Mouse (Mus musculus) midbrain, embryonic 16.5 days (tissue): ENCODE data around the gene Iah1. TPM values are rescaled to one million over a fixed set of nuclear protein-coding genes. Genes with fewer than 3 reads are reported as not detected.

Experiments used
- ATAC-seq: fragments of 200-750 bp; cut with Nextera tagmentation; 2 replicates; pipeline ENCODE4 v1.8.0; 2017; ENCODE audit warnings: moderate TSS enrichment
- H3K27ac ChIP-seq: fragments of 300-500 bp; sonication (generic); 2 replicates; pipeline ENCODE4 v1.5.1; 2014; ENCODE audit warnings: mild to moderate bottlenecking, low read length, mixed read lengths
- H3K27me3 ChIP-seq: fragments of 300-500 bp; sonication (generic); 2 replicates; pipeline ENCODE4 v1.6.1; 2014; ENCODE audit warnings: low read depth, low read length, mixed read lengths; ENCODE audit not compliant: control insufficient read depth, insufficient read depth
- H3K36me3 ChIP-seq: fragments of 300-500 bp; sonication (generic); 2 replicates; pipeline ENCODE4 v1.6.1; 2014; ENCODE audit warnings: mild to moderate bottlenecking, low read length, moderate library complexity, mixed read lengths; ENCODE audit not compliant: control insufficient read depth, insufficient read depth
- H3K4me1 ChIP-seq: fragments of 300-500 bp; sonication (generic); 2 replicates; pipeline ENCODE4 v1.6.1; 2014; ENCODE audit warnings: mild to moderate bottlenecking, low read length, mixed read lengths; ENCODE audit not compliant: control insufficient read depth, insufficient read depth
- H3K4me2 ChIP-seq: fragments of 300-500 bp; sonication (generic); 2 replicates; pipeline ENCODE4 v1.6.1; 2014; ENCODE audit warnings: mild to moderate bottlenecking, low read length, mixed read lengths
- H3K4me3 ChIP-seq: fragments of 300-500 bp; sonication (generic); 2 replicates; pipeline ENCODE4 v1.5.1; 2014; ENCODE audit warnings: low read depth, mild to moderate bottlenecking, low read length, moderate library complexity, mixed read lengths
- H3K9ac ChIP-seq: fragments of 300-500 bp; sonication (generic); 2 replicates; pipeline ENCODE4 v1.6.1; 2014; ENCODE audit warnings: low read depth, low read length, mixed read lengths
- H3K9me3 ChIP-seq: fragments of 300-500 bp; sonication (generic); replicated peaks from 2 replicates; pipeline ENCODE4 v1.6.1; 2014; ENCODE audit warnings: mild to moderate bottlenecking, low read length, mixed read lengths; ENCODE audit not compliant: control insufficient read depth, poor library complexity, severe bottlenecking
- WGBS: fragments of 180-500 bp; shearing (Covaris S2); extraction: QIAGEN DNeasy Blood & Tissue Kit; methylation state at CpG from one replicate; pipeline ENCODE4 v1.1.7; 2014; 5-methylcytosine and 5-hydroxymethylcytosine counted together
- polyA plus RNA-seq: library from polyadenylated mRNA; unstranded; fragments of >200 nt; fragmentation: Nextera tagmentation; extraction: Ambion mirVana; gene quantifications from 2 replicates; pipeline ENCODE4 v1.2.1, GENCODE M21; 2015

Iah1 gene
- polyA plus RNA-seq, 1 experiment from 2014 or later, result 29.2 TPM

DNA sequence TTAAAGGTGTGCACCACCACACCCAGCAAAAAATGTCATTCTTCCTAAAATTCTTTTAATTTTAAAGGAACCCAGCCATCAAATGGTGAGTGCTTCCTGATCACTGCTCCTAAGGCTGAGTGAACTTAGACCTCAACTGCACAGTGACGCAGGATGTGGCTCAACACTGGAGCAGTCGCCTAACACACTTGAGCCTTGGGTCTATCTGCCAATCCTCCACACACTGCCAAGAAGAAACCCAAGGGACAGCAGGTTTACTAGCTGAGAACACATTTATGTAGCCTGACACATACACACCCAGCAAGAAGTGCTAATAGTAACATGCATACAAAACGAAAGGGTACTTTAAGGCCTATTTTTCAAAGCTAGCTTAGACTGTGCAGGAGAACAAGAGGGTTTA, 10.1 kb downstream of the Iah1 start:
- WGBS, result 93% methylated on average over 3 of the region's 3 CpGs
- no peaks in the 10 kb centered on the region for H3K4me1 ChIP-seq
- H3K27me3 ChIP-seq, result no peaks in the 10 kb centered on the region
- H3K4me2 ChIP-seq, result no peak overlapping the region
- no peak overlapping the region for H3K4me3 ChIP-seq
- no peak overlapping the region for H3K9ac ChIP-seq
- H3K36me3 ChIP-seq, result peaks cover 20% of the 10 kb centered on the region
- no peak overlapping the region for H3K27ac ChIP-seq
- ATAC-seq, result no peak
- H3K9me3 ChIP-seq, result no peaks in the 10 kb centered on the region

DNA sequence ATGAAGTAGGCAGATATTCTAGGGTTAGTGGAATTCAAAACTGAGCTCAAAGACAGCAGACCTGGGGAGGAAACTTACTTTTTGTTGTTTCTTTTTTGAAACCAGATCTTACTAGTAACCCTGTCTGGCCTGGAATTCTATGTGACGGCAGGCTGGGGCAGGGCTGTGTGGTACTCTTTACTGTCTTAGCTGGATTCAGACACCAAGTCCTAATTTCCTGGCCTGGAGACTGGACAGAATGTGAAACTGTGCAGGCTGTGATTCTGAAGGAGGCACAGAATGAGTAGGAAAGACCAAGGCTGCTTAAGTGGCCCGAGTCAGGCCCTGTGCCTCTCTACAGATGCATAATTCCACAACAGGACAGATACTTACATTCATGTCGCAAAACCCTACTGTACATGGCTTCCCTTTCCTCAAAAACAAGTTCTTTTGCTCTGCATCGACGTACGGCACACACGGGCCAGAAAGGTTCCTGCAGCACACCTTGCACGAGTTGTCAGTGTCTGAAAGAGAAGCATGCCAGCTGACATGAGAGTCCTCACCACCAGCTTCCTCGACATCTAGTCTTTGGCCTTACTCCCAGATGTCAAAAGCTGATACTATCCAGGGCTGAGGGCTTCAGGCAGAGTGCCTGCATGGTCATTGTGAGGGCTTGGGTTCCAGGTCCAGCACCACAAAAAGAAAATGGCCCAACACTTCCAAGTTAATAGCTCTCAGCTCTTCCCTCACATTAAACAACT, 13.6 kb downstream of the Iah1 start:
- Histone ChIP-seq H3K9ac (no peak overlapping the region), H3K4me2 (no peak overlapping the region), H3K4me3 (no peak overlapping the region), H3K27me3 (no peaks in the 10 kb centered on the region), H3K4me1 (no peaks in the 10 kb centered on the region), H3K36me3 (peaks cover 24% of the 10 kb centered on the region), H3K9me3 (no peaks in the 10 kb centered on the region), H3K27ac (no peak overlapping the region)
- 93% methylated on average over 9 of the region's 9 CpGs for WGBS
- ATAC-seq, result no peak

DNA sequence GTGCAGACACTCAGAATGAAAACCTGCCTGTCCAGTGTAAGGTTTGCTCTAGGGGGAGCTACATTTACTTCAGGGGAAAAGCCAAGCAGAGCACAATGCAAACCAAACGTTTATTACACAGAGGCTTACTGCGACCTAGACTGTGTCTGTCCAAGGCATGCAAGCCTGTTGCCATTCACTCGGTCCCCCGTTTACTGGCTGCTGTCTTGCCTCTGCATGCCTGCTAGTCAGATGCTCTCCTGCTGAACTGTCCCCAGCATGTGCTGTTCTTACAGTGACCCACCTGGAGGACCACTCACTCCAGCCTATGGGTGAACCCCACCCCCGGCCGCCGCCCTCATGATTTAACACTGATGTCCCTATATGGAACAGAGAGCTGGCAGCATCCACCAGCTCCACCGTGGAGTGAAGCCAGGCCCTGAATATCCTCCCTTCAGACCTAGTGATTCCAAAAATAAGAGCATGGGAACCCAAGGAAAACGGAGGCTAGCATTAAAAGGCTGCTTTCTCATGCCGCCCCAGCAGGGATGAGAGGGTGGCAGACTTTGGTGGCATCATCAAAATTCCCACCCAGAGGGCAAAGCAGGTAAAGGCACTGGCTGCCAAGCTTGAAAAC, 14.9 kb downstream of the Iah1 start:
- no peak overlapping the region for H3K4me3 ChIP-seq
- WGBS, result 89% methylated on average over 10 of the region's 10 CpGs
- no peak overlapping the region for H3K4me2 ChIP-seq
- no peaks in the 10 kb centered on the region for H3K4me1 ChIP-seq
- H3K27ac ChIP-seq, result no peak overlapping the region
- no peaks in the 10 kb centered on the region for H3K27me3 ChIP-seq
- no peaks in the 10 kb centered on the region for H3K9me3 ChIP-seq
- ATAC-seq, result no peak
- no peak overlapping the region for H3K9ac ChIP-seq
- H3K36me3 ChIP-seq, result peaks cover 27% of the 10 kb centered on the region

DNA sequence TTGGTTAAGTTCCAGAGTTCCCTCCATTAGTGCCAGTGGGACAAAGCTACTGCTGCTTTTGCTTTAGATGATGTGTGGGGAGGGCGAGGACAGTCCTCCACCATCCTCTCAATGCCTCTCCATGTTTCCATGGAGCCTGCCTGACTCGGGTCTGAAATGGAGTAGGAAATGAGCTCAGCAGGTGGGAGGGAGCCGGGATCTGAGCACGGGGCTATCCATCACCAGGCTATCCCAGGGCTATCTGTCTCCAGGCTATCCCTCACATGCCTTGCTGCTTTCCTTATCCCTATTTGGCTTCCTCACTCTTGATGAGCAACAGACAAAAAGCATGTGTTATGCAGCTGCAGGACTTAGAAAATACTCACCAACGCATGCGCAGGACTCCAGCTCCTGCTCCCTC, 15.5 kb downstream of the Iah1 start:
- 74% methylated on average over 6 of the region's 6 CpGs for WGBS
- H3K36me3 ChIP-seq, result peaks cover 26% of the 10 kb centered on the region

DNA sequence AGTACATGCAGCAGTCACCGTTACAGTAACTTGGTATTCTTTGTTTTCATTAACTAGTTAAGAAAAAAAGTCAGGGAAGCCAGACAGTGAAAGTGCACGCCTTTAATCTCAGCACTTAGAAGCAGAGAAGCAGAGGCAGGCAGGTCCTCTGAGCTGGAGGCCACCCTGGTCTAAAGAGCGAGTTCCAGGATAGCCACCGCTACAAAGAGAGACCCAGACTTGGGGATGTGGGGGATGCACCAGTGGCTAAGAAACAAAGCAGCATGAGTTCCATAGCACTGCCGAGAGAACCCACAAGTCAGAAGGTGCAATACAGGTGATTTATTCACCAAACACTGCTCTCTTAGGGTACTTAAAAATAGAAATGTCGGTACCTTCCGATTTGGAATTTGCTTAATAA, 16.8 kb downstream of the Iah1 start:
- 96% methylated on average over 7 of the region's 7 CpGs for WGBS
- H3K27ac ChIP-seq, result no peak overlapping the region
- H3K27me3 ChIP-seq, result no peaks in the 10 kb centered on the region
- no peak overlapping the region for H3K4me2 ChIP-seq
- H3K4me1 ChIP-seq, result no peaks in the 10 kb centered on the region
- no peak for ATAC-seq
- no peak overlapping the region for H3K9ac ChIP-seq
- H3K4me3 ChIP-seq, result no peak overlapping the region
- peaks cover 18% of the 10 kb centered on the region for H3K36me3 ChIP-seq
- H3K9me3 ChIP-seq, result no peaks in the 10 kb centered on the region

More for the DNA sequence above, 15.5 kb downstream of the Iah1 start:
- no peaks in the 10 kb centered on the region for H3K9me3 ChIP-seq
- H3K4me3 ChIP-seq, result no peak overlapping the region
- ATAC-seq, result no peak
- no peak overlapping the region for H3K27ac ChIP-seq
- H3K9ac ChIP-seq, result no peak overlapping the region
- no peaks in the 10 kb centered on the region for H3K27me3 ChIP-seq
- H3K4me2 ChIP-seq, result no peak overlapping the region
- H3K4me1 ChIP-seq, result no peaks in the 10 kb centered on the region

DNA sequence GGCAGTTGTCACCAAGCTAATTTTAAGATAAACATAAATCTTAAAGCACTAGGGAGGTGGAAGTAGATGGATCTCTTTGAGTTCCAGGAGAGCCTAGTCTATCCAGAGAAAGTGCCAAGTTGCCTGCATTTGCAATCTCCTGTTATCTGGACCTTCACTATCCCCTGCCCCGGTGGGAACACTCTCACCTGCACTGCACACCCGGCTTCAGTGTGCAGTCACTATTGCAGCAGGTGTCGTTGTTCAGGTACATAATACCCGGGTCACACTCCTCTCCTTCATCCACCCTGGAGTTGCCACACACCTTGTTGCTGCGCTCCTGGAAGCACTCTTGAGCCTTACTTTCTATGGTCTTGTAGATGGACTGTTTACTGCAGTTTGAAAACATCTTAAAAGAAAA, 17.6 kb downstream of the Iah1 start:
- Histone ChIP-seq H3K4me2 (no peak overlapping the region), H3K27me3 (no peaks in the 10 kb centered on the region), H3K4me3 (no peak overlapping the region), H3K9me3 (no peaks in the 10 kb centered on the region), H3K36me3 (peaks cover 18% of the 10 kb centered on the region), H3K9ac (no peak overlapping the region), H3K4me1 (no peaks in the 10 kb centered on the region), H3K27ac (no peak overlapping the region)
- WGBS, result 95% methylated on average over 5 of the region's 5 CpGs
- no peak for ATAC-seq

DNA sequence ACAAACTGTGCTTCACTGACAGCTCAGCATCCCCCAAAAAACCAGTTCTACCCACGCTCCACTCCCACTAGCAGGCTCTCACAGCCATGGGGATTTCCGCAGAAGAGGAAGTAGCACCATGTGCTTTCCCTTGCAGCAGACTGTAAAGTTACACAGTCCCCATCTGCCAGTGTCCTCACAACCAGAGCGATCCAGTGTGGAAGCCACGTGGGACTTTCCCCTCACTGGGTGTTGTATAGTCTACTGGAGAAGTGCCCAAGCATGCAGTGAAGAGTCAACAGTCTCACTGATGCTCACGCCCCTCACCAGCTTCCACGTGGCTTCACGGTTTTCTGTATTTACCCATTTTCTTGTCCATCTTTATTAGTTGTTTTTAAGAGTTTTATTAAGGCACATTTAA, 19.7 kb downstream of the Iah1 start:
- no peak overlapping the region for H3K9ac ChIP-seq
- H3K9me3 ChIP-seq, result no peaks in the 10 kb centered on the region
- H3K4me2 ChIP-seq, result no peak overlapping the region
- ATAC-seq, result no peak
- WGBS, result 95% methylated on average over 7 of the region's 7 CpGs
- H3K27ac ChIP-seq, result no peak overlapping the region
- no peaks in the 10 kb centered on the region for H3K4me1 ChIP-seq
- H3K36me3 ChIP-seq, result peaks cover 30% of the 10 kb centered on the region
- H3K27me3 ChIP-seq, result no peaks in the 10 kb centered on the region
- no peak overlapping the region for H3K4me3 ChIP-seq

DNA sequence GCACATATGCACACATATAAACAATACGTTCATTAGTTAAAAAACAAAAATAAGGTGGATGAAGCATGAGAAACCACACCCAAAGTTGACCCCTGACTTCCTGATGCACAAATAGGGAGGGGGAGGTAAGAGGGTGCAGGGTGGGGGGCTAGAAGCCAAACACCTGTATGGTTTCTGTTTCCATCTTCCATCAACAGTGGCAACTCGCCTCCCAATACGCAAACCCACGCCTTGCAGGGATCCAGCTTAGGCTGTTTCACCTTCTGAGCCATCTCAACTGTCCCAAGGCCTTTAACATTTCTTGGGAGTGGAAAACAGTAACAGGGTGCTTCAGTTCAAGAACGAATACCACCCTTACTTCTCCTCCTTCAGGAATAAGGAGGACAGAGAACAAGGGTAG, 21.0 kb downstream of the Iah1 start:
- no peak for ATAC-seq
- H3K9ac ChIP-seq, result no peak overlapping the region
- H3K4me3 ChIP-seq, result no peak overlapping the region
- no peaks in the 10 kb centered on the region for H3K4me1 ChIP-seq
- H3K27me3 ChIP-seq, result no peaks in the 10 kb centered on the region
- peaks cover 23% of the 10 kb centered on the region for H3K36me3 ChIP-seq
- no peak overlapping the region for H3K27ac ChIP-seq
- H3K9me3 ChIP-seq, result no peaks in the 10 kb centered on the region
- no peak overlapping the region for H3K4me2 ChIP-seq
- 96% methylated on average over 5 of the region's 5 CpGs for WGBS

DNA sequence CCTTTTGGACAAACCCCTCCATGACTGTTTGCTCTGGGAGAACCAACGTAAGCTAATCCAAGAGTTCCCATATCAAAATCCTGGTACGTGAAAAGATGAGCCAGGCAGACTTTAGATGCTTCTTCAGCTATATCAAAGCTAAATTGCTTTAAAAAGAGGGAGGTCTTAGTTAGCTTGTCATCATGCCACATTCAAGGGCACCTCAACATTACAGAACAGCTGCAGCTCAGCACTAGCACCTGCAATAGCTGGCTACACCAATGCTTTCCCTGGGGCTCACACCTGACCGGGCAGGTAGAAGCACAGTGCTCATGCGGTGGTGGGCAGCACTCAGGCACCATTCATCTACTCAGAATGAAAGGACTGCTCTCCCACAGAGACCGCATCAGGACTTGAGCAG, 24.5 kb downstream of the Iah1 start:
- Histone ChIP-seq H3K9me3 (no peaks in the 10 kb centered on the region), H3K27ac (no peak overlapping the region), H3K4me1 (no peaks in the 10 kb centered on the region), H3K4me3 (no peak overlapping the region), H3K27me3 (no peaks in the 10 kb centered on the region), H3K9ac (no peak overlapping the region), H3K4me2 (no peak overlapping the region), H3K36me3 (peaks cover 15% of the 10 kb centered on the region)
- WGBS, result 93% methylated on average over 5 of the region's 5 CpGs
- no peak for ATAC-seq
